Mouse (Mus musculus) cerebellum, adult 11-12 months (tissue): ENCODE measurements around the gene Slc1a5.

Experiments
- DNase-seq: peaks from one replicate; pipeline ENCODE4 v3.0.0; 2022

The Slc1a5 gene

DNA sequence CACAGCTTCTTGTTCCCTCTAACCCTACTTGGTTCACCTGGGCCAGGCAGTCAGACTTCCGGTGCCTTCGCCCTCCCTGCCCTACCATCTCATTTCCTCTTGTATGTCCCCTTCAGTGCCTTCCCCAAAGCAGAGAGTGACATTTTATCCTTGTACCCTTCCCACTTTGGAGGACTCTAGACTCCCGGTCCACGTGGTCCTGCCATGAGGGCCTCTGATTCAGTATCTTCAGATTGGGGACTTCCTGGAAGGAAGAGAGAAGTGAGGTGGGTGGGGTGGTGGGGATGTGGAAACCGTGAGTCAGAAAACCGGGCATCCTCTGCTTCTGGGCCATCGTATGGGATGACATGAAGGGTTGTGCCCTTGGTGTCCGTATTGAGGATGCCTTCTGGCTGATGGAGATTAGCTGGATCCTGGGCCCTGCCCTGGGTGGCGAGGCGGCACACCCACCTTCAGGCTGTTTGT lies 2.1 kb downstream of the Slc1a5 start:
- DNase-seq: no peak

DNA sequence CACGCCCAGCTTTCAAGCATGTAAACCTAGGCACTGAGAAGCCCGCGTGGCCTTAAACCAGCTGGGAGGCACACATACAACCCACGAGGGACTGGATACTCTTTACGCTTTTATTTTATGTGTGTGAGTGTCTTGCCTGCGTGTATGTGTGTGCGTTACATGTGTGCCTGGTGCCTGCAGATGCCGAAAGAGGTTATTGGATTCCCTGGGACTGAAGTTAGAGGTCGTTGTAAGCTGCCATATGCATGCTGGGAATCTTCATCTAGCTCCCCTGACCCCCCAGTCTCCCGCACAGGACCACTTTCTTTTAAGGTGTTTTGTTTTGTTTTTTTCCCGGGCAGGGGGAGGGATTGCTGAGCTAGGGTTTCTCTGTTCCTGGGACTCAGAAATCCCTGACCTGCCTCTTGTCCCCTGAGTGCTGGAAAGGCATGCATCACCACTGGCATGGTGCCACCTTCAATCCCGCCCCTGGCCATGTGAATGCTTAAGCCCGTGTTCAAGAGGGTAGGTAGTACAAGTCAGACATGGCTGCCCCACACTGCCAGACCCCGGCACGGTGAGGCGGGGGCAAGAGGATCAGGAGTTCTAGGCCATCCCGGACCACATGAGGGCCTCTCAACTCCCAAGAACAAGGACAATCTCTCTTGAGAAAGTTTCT lies 2.7 kb downstream of the Slc1a5 start:
- DNase-seq: no peak

DNA sequence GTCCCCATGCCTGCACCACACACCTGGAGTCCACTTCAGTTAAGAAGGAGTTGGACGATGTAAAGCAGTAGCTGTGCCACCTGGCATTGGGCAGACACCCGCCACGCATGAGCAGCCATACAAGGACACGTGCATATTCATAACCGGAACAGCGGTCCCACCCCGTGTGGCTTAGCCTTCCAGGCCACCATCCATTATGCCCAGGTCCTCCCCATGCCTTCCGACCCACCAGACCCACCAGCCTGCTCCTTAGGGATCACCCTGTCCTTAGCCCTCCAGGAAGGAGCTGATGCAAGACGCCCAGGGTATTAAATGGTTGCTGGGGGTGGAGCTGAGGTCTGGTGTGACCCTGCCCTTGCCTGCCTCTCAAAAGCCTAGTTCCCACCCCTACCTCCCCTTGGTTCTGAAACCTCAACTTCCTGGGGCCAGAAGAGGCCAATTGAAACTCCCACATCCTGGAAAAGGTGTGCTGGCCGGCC lies 3.4 kb downstream of the Slc1a5 start:
- DNase-seq: no peak

DNA sequence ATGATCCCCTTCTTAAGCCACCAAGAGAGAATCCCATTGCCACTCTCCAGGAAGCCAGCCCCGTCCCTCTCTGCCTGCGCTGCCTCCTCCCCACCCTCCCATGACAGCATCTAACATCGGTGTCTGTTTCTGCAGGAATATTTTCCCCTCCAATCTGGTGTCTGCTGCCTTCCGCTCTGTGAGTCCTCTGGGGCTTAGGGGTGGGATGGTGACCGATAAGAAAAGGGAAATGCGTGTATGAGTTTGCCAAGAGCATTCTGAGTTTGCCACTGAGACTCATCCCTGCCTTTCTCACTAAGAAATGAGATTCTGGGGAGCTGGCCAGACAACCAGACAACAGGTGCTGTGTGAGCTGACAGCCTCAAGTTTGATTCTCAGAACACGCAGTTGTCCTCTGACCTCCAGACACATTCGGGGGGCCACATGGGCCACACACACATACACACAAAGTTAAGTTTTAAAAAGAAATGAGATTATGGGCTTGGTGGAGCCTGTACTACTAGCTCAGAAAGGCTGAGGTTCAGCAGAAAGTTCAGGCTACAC lies 4.5 kb downstream of the Slc1a5 start:
- no peak for DNase-seq

DNA sequence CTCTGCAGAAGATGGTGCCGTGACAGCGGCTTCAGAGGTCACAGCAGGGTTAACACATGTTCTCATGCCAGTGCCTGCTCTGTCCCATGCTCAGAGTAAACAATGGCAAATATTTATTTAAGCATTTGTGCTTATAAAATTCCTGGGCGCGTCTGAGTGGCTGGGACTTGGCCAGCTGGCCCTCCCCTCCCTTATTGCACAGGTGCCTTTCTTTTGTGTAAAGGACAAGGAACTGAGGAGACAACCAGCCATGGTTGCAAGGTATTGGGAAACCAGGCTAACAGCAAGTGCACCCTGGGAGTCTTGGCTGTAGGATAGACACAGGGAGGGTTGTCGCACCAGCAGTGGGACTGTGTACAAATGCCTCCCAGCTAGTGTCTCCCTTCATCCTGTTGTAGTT lies 11.2 kb downstream of the Slc1a5 start:
- no peak for DNase-seq

DNA sequence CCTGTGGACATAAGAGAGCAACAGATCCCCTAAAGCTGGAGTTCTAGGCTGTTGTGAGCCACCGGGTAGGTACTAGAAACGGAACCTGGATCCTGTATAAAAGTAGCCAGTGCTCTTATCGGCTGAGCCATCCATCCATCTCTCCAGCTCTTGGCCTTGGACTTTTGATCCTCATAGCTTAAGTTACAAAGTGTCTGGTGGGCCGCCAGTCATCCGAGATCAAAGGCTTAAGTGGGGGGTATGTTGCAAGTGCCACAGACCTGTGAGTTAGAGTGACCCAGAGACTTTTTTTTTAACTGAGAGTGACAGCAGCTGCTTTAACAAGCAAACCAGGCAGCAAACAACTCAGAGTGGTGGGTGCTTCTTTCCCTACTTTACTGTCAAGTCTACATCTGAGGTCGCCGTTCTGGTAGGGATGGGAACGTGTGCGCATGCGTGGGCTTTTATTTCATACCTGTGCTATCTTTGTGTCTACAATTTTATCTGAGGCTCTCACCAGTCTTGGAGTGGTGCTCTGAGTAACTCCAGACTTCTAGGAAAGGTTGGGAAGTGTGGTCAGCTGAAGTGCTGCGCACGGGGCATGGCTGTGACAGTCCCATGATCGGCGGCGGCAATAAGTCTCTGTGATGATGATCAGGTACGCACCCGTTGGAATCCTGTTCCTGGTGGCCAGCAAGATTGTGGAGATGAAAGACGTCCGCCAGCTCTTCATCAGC lies 12.0 kb downstream of the Slc1a5 start:
- no peak for DNase-seq

DNA sequence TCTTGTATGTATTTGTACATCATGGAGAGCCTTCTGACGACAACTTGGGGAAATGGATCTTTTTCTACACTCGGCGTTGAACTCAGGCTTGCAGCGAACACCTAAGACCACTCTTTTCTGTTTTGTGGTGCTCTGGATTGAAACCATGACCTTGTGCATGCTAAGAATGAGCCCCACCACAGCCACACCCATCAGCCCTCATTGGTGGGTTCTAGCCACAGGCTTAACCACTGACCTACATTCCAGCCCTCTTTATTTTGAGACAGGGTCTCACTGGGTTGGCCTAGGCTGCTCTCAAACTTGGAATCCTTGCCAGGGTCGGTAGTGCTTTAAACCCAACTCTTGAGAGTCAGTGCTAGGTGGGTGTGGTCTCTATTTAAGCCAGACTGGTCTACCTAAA lies 13.7 kb downstream of the Slc1a5 start:
- DNase-seq: no peak

DNA sequence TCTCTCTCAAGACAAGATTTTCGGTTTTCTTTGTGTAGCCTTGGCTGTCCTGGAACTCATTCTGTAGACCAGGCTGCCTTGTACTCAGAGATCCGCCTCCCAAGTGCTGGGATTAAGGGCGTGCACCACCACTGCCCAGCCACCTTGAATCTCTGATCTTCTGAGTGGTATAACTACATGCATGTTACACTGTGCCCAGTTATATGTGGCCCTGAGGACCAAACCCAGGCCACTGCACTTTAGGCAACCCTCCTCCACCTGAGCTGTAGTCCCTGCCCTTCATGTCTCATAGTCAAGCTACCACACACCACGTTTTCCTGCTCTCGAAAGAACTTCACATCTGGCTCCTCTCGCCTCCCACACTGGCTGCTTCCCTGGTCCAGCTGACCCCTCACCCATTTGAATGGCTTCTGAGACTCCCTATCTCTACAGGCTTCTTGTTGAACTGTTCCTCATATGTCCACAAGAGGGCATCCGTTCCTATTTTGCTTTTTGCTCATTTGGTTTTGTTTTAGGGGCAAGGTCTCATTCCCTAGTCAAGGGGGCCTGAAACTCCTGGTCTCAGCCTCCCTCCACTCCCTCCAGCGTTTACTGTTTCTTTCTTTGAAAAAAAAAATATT lies 23.4 kb downstream of the Slc1a5 start:
- no peak for DNase-seq

DNA sequence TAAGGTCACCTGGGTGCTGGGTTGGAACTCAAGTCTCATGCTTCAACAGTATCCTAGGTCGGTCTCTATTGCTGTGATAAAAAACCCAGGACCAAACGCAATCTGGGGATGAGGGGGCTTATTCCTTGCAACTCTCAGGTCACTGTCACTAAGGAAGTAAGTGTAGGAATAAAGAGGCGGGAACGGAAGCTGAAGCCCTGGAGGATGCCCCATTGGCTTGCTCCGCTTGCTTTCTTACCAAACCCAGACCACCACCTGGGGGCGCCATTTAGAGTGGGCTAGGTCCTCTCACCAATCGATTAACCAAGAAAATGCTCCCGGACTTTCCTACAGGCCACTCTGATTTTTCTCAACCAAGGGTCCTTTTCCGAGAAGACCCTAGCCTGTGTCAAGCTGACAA lies 26.8 kb downstream of the Slc1a5 start:
- DNase-seq: no peak

DNA sequence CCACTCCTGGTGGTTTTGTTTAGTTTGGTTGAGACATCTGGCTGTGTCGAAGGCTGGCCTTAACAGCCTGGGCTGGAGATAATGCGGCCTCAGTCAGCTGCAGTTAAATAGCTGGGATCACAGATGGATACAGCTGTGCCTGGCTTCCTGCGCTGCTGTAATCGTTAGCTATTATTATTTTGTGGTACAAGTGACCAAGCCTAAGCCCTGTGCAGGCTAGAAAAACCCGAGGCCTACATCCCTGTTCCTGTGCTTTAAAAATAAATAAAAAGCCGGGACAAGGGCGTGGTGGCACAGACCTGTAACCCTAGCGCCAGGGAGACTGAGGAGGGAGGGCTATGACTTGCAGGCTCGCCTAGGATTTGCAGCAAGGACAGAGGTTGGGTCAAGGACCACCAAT lies 27.5 kb downstream of the Slc1a5 start:
- peak; percentile 27 for DNase-seq

DNA sequence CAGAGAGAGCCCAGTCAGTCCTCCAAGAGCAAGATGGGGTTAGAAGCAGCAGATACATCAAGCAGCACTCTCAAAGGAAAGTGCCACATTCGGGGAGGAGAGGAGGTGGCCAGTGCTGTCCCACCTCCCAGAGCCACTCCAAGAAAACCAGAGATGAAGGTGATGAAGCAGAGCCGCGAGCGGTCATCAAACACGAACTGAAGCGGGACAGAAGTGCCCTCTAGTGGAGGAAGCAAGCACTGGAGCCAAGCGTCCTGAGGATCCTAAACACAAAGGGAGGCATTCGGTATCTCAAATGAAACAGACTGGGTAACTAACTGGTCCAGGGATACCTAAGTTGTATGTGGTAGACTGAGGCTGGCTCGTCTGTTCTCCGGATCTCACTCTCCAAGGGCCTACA lies 28.6 kb downstream of the Slc1a5 start:
- peak; percentile 72 for DNase-seq

DNA sequence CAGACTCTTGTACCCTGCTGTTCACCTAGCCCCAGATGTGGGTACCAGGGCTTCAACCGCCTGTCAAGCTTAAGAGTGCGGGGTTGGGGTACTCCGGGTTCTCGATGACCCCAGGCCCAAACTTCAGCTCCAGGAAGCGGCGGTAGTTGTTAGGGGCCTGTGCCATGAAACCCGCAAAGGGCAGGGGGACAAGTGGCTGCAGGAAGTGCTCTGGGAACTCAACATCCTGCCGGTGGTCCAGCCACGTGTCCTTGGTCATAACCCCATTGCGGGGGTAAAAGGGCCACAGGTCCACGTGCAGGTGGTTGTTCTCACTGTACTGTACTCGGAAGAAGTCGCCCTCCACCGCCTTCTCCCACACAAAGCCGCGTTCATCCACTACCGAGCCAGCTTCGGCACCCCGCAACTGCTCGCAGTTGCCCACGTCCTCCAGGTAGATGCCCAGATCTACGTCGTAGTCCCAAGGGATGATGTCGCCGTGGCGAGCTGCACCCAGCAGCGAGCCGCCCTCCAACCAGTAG lies 29.3 kb downstream of the Slc1a5 start:
- peak; percentile 54 for DNase-seq

DNA sequence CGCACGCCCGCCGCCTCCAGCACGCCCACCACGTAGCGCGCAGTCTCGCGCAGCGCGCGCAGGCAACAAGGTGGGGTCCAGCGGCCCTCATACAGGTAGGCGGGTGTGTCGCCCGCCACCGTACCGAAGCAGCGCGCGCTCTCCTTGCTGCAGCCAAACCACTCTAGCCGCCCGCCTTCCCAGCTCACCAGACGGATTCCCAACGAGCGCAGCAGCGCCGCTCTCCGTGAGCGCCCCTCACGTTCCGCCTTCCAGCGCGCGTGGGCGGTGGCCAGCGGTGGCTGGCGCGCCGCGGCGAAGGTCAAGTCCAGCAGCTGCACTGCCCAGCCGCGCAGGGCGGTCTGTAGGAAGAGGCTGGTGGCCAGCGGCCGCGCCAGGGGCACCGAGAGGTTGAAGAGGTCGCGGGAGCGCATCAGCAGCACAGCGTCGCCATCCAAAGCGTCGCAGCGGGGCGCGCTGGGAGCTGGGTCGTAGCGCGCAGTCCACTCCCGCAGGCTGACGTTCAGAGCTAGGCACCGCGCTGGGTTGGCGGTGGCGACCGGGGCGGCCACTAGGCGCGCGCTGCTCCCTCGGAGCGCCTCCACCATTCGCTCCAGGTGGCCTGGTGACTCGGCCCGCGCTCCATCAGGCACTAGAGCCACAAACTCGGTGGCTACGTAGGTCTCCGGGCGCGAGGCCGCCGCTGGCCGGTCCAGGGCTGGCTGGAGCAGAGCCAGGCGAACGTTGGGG lies 29.9 kb downstream of the Slc1a5 start:
- DNase-seq: peak; percentile 71

DNA sequence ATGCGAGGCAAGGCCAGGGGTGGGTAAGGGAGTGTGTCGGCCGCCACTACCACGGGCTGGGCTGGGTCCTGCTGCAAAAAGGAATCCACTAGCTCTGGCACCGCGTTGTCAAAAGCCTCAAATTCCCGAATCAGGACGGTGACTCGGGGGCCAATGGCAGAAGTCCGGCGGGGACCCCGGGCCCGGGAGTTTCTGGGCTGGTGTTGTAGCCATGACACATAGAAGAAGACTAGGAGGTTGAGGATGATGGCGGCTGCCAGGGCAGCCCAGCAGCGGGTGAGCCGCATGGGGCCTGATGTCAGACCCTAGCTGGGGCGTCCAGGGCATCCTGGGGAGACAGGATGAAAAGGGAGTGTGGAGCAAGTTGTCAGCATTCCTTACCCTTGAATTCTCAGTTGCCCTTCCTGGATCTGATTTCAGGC lies 30.5 kb downstream of the Slc1a5 start:
- no peak for DNase-seq

DNA sequence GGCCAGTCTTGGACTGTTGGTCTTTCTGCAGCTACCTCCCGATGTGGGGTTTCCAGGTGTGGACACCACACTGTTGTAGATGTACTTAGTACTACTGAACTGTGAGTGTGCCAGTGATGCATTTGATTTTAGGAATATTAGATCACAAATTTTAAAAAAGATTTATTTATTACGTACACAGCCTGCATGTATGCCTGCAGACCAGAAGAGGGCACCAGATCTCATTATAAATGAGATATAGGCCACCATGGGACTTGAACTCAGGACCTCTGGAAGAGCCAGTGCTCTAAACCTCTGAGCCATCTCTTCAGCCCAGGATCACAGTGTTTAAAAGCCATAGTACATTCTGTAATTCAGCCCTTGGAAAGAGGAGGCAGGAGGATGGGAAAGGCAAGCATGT lies 31.4 kb downstream of the Slc1a5 start:
- no peak for DNase-seq

DNA sequence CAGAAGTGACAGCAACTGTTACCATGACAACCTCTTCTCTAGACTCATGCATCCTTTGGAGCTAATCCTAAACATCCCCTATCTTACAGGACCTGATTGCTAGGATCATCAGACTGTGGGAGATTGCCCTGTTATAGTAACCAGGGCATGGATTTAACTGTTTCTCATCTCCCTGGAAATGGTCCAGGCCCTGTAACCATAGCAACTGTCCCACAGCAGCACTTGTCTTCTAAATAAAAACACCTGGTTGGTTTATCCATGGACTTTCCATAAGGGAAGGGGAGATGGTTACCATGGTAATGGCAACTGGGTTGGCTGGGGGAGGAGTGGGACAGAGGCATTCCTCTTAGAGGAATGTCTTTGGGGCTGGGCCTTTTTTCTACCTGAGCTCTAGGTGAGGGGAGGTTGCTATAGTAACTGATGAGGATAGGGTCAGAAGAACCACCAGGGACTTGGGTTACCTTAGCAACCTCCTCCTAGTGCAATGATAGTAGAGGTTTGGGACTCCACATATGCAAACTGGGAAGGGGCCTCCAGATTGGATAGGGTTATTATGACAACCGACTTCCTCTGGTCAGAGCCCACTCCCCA lies 34.3 kb downstream of the Slc1a5 start, which contains the start of gene Strn4:
Gene Strn4, plus strand, starts transcription at position 539 of the 591 bp plus-strand sequence.
- peak; percentile 54 for DNase-seq

DNA sequence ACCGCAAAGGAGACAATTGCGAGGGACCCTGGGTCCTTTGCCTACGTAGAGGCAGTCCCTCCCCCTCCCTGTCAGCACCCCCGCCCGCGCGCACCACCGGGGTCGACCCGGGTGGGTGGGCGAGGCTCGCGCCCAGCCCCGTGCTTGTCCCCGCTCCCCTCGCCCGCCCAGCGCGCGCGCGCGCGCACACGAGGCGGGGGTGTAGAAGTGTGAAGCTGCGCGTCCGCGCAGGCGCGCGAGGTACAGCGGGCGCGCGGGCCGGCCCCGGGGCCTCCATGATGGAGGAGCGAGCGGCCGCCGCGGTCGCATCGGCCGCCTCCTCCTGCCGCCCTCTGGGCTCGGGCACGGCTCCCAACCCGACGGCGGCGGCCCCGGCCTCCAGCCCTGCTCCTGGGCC lies 34.9 kb downstream of the Slc1a5 start:
- peak; percentile 87 for DNase-seq

DNA sequence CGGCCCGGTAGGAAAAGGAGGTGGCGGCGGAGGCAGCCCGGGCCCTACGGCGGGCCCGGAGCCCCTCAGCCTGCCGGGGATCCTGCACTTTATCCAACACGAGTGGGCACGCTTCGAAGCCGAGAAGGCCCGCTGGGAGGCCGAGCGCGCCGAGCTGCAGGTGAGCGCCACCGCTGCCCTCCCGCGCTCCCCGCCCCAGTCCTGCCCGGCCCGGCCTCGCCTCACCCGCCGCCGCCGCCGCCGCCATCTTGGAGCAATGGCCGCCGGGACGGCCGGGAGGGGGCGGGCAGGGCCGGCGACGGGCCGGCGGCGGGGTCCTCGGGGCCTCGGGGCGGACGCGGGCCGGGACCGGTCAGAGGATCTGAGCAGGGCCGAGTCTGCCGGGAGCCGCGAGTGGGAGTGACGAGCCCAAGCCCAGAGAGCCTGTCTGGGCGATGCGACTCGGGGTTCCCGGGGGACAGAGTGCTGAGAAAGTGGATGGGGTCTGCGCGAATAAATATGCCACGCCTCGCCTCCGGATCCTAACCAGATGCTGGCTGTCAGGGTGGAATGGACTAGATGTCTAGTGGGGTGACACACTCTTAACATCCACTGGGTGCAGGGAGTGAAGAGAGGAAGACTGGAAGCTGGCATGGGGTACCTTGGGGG lies 35.5 kb downstream of the Slc1a5 start, which contains the start of gene Fkrp:
Gene Fkrp, minus strand, starts transcription at position 258 of the 648 bp plus-strand sequence.
- peak; percentile 66 for DNase-seq

DNA sequence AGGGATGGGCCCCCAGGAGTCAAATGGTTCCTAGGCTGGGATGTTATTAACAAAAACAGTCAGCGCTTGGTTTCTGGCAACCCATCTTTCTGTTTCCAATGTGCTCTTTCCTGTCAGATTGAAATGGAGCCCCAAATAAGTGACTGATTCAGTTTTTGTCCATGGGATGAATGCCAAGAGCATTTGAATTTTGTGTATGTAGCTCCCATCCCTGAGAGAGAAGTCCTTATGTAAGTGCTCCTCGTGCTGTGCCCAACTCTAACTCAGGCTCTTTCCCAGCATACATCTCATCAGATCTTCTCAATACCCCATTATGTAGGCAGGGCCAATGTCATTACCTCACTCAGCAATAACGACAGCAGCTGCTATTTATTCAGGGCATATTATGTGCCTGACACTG lies 36.6 kb downstream of the Slc1a5 start:
- DNase-seq: peak; percentile 39

DNA sequence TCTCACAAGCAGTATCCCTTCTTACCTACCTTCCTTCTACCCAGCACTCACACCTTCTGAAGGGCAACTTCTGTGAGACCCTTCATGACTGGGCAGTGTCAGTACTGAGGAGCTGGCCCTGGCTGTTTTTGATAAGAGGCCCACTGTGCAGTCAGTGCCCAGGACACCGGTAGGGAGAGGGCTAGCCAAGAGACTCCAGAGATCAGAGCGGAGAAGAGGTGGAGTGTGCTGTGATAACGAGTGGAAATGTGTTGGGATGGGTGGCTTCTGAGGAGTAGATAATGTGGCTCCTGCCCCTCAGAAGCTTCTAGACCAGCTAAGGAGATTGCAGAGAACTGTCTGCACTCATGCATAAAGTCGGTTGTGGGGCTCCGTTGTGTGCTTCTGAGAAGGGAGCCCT lies 38.7 kb downstream of the Slc1a5 start:
- no peak for DNase-seq

DNA sequence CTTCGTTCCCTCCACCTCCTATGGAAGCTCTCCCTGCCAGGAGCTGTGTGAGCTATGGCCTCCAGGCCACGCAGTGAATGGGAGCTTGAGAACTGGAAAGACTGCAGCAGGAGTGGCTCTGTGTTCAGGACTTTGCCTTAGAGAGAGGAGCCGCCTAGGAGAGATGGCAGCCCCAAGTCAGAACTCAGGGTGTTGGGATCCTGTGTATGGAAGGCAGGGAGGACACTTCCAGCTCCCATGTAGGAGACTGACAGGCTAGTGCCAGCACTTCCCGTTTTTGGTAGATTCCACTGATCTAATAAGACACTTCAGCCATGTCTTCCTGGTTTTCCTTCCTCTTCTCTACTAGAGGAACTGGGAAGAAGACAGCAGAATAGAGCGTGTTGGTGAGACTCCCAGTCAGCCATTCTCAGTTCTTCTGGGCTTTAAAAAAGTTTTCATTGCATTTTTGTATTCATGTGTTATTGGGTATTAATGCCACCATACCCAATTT lies 39.2 kb downstream of the Slc1a5 start:
- DNase-seq: no peak
